Mouse (Mus musculus) ES-E14 (cell line): ENCODE measurements around the gene Ush2a.

Experiments used
- HCFC1 ChIP-seq: IDR thresholded peaks from 2 replicates; pipeline ENCODE4 v1.6.1; 2012; ENCODE audit warnings: low read length, inconsistent platforms, borderline replicate concordance; ENCODE audit not compliant: insufficient read depth
- MAFK ChIP-seq: IDR thresholded peaks from 2 replicates; pipeline ENCODE4 v1.6.1; 2014; ENCODE audit warnings: mild to moderate bottlenecking, low read depth, low read length, inconsistent platforms; ENCODE audit not compliant: insufficient read depth
- ZC3H11A ChIP-seq: IDR thresholded peaks from 2 replicates; pipeline ENCODE4 v1.6.1; 2012; ENCODE audit warnings: low read depth, mild to moderate bottlenecking, inconsistent platforms, low read length, borderline replicate concordance
- ZNF384 ChIP-seq: IDR thresholded peaks from 2 replicates; pipeline ENCODE4 v1.6.1; 2012; ENCODE audit warnings: low read depth, low read length, inconsistent platforms

DNA sequence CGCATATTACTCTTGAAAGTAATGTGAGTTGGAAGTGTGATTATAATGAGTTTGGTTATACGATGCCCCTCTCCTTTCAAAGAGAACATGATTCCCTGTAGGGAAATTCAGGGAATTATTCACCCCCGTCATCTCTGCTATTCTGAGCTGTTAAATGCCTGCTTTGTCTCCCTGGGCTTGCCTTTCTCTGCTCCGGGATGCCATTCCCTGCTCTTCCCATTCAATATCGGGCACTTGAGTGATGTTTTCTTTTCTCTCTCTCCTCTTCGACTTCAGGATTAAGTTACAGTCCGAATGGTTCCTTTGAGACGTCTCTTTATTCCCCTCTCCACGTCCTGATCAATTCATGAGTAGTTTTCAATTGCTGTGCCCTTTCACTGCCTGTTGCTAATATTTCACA lies 572.1 kb downstream of the Ush2a start:
- TF ChIP-seq ZC3H11A (no peak), HCFC1 (no peak), MAFK (no peak), ZNF384 (no peak)
